Mouse (Mus musculus) spleen, adult 2 months (tissue): Measurements from ENCODE around the gene Loxl4. TPM values are rescaled to one million over a fixed set of nuclear protein-coding genes. Genes with fewer than 3 reads are reported as not detected.

Source experiments
- DNase-seq, 2 experiments: peaks; one replicate each; pipeline versions ENCODE4 v3.0.0 to v3.0.0-alpha.2; 2012 to 2021; ENCODE audit warnings: low spot score in 2 of 2, low read depth in 1 of 2
- H3K27ac ChIP-seq: fragments of 200-500 bp; 2 replicates; pipeline ENCODE4 v1.5.1; 2012; ENCODE audit warnings: low read length, inconsistent platforms; ENCODE audit not compliant: insufficient read depth
- H3K27me3 ChIP-seq: fragments of 200-500 bp; 2 replicates; pipeline ENCODE4 v1.6.1; 2012; ENCODE audit warnings: mild to moderate bottlenecking, moderate library complexity, low read length, inconsistent platforms; ENCODE audit not compliant: control insufficient read depth, insufficient read depth
- H3K36me3 ChIP-seq: fragments of 200-500 bp; 2 replicates; pipeline ENCODE4 v1.6.1; 2012; ENCODE audit warnings: mild to moderate bottlenecking, low read length, inconsistent platforms; ENCODE audit not compliant: control insufficient read depth, insufficient read depth
- H3K4me1 ChIP-seq: fragments of 200-500 bp; 2 replicates; pipeline ENCODE4 v1.6.1; 2011; ENCODE audit warnings: inconsistent platforms; ENCODE audit not compliant: control insufficient read depth, insufficient read depth, insufficient read length
- H3K4me3 ChIP-seq: fragments of 200-500 bp; 2 replicates; pipeline ENCODE4 v1.5.1; 2011; ENCODE audit warnings: mild to moderate bottlenecking, inconsistent platforms; ENCODE audit not compliant: insufficient read depth, insufficient read length; ENCODE audit errors: extremely low read depth
- CTCF ChIP-seq: fragments of 200-500 bp; IDR thresholded peaks from 2 replicates; pipeline ENCODE4 v1.5.1; 2011; ENCODE audit warnings: mild to moderate bottlenecking, inconsistent platforms; ENCODE audit not compliant: insufficient read depth, insufficient read length, insufficient replicate concordance; ENCODE audit errors: extremely low read depth
- POLR2A ChIP-seq: fragments of 200-500 bp; IDR thresholded peaks from 2 replicates; pipeline ENCODE4 v1.6.1; 2011; ENCODE audit warnings: low read depth, low read length, inconsistent platforms
- WGBS: fragments of 180-500 bp; shearing (Covaris S2); methylation state at CpG from one replicate; pipeline ENCODE4 v1.1.7; 2018; 5-methylcytosine and 5-hydroxymethylcytosine counted together
- polyA plus RNA-seq: library from polyadenylated mRNA; depleted of rRNA; stranded (reverse); fragments of >200 nt; gene quantifications from 2 replicates; pipeline ENCODE4 v1.2.3, GENCODE M21; 2012; rRNA removed

Loxl4 gene
- polyA plus RNA-seq, 1 experiment: 0.61 TPM

DNA sequence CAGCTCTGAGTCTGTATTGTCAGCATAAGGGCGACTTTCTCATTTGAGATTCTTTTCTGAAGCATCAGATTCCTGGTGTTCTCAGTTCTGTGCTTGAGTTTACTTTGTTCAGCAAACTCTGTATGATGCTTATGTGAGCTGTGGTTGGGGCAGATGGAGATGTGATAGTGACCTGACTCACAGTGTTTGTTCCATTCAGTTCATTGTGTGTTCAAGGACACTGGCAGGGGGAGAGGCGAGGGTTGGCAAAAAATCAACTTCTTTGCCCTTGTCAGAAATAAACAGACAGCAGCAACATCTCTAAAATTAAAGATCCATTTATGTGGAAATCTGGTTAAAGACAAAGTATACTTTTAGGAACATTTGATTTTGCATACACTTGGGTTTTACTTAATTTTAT lies 43.5 kb downstream of the Loxl4 start:
- H3K4me3 ChIP-seq: no peak overlapping the region
- no peaks in the 10 kb centered on the region for H3K4me1 ChIP-seq
- peaks cover 1% of the 10 kb centered on the region; the same call in 1 of the 2 replicates for H3K36me3 ChIP-seq
- TF ChIP-seq POLR2A: no peak
- no peak for TF ChIP-seq CTCF
- H3K27ac ChIP-seq: no peak overlapping the region
- H3K27me3 ChIP-seq: no peaks in the 10 kb centered on the region
- no peak for DNase-seq
- WGBS: 88% methylated on average over 2 of the region's 2 CpGs

DNA sequence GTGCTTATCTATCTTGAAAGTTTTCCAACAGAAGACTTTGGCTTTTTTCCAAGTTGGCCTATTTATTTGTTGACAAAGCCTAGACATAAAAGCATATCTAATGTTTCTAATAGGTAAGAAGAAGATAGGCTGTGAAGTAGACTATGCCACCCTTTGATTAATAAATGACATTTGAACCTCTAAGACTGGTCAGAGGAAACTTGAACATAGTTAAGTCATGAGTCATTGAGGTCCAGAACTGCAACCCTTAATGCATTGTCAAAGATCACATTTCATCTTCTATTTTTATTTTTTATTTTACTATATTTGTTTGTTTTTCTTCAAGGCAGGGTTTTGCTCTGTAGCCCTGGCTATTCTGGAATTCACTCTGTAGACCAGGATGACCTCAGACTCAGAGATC lies 45.6 kb downstream of the Loxl4 start:
- no peak overlapping the region for H3K4me3 ChIP-seq
- H3K4me1 ChIP-seq: no peaks in the 10 kb centered on the region
- DNase-seq: no peak
- TF ChIP-seq CTCF (no peak), POLR2A (no peak)
- peaks cover 4% of the 10 kb centered on the region for H3K36me3 ChIP-seq
- no peak overlapping the region for H3K27ac ChIP-seq
- H3K27me3 ChIP-seq: no peaks in the 10 kb centered on the region

DNA sequence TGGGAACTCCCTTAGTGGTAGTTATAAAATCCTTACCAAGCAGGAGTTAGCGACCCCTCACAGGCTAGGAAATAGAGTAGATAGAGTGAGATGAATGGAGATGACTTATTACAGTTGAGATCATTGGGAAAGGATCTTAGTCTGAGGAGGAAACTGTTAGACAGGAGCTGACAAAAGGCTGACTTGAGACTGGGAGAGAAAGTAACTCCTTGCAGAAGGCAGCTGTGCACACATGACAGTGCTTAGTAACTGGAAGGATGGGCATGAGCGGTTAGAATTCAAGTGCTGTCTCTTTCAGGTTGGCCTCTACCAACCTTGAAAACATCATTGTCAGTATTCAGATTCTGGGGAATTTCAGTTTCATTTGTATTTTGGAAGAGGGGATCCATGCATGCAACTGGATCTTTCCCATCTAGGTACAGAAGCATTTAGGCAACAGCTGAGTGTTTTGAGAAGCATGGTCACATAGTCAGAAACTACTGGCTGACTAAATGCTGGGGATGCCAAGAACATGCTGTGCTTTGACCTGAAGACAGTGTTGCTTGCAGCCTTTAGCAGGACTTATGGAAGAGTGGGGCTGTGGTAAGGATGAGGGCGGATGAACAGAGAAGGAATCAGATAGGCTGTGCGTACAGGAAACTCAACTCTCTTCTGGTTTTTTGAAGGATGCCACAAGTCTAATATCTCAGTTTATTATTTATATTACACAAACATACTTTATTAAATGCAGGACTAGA lies 46.2 kb downstream of the Loxl4 start:
- Histone ChIP-seq H3K4me3 (no peak overlapping the region), H3K27ac (no peak overlapping the region), H3K27me3 (no peaks in the 10 kb centered on the region), H3K36me3 (peaks cover 2% of the 10 kb centered on the region), H3K4me1 (no peaks in the 10 kb centered on the region)
- WGBS: 88% methylated on average over 4 of the region's 4 CpGs
- DNase-seq: no peak
- TF ChIP-seq CTCF (no peak), POLR2A (no peak)

DNA sequence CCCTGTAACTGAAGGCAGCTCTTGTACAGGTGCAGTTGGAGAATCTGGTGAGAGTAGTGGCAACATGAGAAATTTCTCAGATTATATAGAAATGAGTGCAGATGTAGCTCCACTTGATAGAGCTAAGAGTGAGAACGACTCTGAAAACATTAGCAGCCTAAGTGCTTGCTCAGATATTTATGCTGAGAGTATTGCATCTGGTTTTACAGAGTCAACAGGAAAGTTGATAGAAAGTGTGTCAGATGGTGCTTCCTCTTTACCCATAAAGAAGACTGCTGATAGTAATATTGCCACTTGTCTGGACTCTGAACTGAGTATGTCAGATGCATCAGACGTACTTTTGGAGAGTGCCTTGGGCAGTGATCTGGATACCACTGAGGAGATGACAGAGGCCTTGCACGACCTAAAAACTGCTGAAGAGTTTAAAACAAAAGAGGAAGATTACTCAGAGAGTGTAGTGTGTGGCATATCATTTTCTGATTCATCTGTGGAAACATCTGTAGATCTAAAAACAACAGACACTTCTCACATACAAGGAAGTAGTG lies 48.8 kb downstream of the Loxl4 start:
- no peak for TF ChIP-seq CTCF
- no peak for TF ChIP-seq POLR2A
- no peak for DNase-seq
- Histone ChIP-seq H3K4me3 (no peak overlapping the region), H3K36me3 (peaks cover 2% of the 10 kb centered on the region), H3K27me3 (no peaks in the 10 kb centered on the region), H3K27ac (no peak overlapping the region), H3K4me1 (no peaks in the 10 kb centered on the region)
- WGBS: 72% methylated on average over 3 of the region's 3 CpGs

DNA sequence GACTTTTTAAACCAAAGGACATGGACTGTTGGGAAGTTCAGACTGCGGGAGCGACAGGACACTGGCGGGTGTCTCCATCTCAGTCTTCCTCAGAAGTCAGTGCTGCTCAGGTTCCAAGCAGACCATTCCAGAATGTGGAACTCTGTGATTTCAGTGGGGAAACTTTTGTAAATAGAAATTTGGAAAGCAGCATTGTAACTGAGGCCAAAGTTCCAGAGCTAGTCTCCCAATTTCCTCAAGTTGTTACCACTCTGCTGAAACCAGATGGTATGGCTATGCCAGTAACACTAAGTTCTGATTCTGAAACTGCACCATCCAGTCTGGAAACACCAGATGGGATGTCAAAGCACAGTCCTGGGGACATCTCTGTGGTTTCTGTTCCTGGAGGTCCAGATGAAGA lies 49.6 kb downstream of the Loxl4 start:
- no peak overlapping the region for H3K4me3 ChIP-seq
- H3K36me3 ChIP-seq: peaks cover 2% of the 10 kb centered on the region
- TF ChIP-seq CTCF (no peak), POLR2A (no peak)
- no peak overlapping the region for H3K27ac ChIP-seq
- 95% methylated on average over 3 of the region's 3 CpGs for WGBS
- no peaks in the 10 kb centered on the region for H3K27me3 ChIP-seq
- DNase-seq: no peak
- H3K4me1 ChIP-seq: no peaks in the 10 kb centered on the region

DNA sequence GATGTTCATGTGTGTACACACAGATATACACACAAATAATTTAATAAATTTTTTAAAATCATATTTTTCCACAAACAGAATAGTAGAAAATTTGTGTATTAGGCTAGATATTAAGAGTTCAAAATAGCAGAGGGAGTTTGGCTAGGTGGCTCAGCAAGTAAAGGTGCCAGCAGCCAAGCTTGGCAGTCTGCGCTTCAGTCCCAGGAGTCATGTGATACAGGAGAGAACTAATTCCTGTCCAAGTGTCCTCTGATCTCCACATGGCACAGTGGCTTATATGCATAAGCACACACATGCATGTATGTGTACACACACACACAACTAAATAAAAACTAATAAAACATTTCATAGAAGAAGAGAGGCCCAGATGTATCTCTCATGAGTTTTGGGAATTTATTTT lies 50.6 kb downstream of the Loxl4 start:
- Histone ChIP-seq H3K4me3 (no peak overlapping the region), H3K36me3 (peaks cover 2% of the 10 kb centered on the region), H3K27me3 (no peaks in the 10 kb centered on the region), H3K27ac (no peak overlapping the region), H3K4me1 (no peaks in the 10 kb centered on the region)
- TF ChIP-seq CTCF (no peak), POLR2A (no peak)
- no peak for DNase-seq
- WGBS: 94% methylated on average over 1 of the region's 1 CpGs

DNA sequence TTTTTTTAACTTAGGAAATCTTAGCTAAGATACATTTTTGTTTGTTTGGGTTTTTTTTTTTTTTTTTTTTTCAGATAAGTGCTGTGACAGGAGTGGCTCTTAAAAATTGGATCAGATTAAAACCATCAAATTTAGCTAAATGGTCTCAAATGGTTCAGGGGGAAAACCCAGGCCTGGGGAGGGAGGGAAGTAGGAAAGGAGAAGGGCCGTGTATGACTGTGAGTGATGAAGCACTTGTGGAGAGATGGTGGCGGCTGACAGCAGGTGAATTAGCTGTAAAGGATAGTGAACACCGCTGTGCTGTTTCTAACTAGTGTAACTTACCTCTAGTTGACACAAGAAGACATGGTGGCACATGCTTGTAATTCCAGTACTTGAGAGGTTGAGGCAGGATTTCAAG lies 53.9 kb downstream of the Loxl4 start:
- no peak for DNase-seq
- H3K36me3 ChIP-seq: peaks cover 2% of the 10 kb centered on the region
- no peak overlapping the region for H3K27ac ChIP-seq
- no peaks in the 10 kb centered on the region for H3K4me1 ChIP-seq
- H3K4me3 ChIP-seq: no peak overlapping the region
- no peaks in the 10 kb centered on the region for H3K27me3 ChIP-seq
- TF ChIP-seq CTCF: no peak
- TF ChIP-seq POLR2A: no peak
- WGBS: 77% methylated on average over 3 of the region's 3 CpGs

Other genes starting within 250 kb of the Loxl4 start
- not detected in 2 replicates for gene Crtac1, start 181.0 kb downstream of the Loxl4 start, polyA plus RNA-seq
- 2.8 and 3.4 TPM in 2 replicates for gene R3hcc1l, start 94.1 kb downstream of the Loxl4 start, polyA plus RNA-seq
- 4.4 and 5.3 TPM in 2 replicates for gene Pyroxd2, start 140.0 kb upstream of the Loxl4 start, polyA plus RNA-seq
- 39.9 and 40.8 TPM in 2 replicates for gene Hps1, start 167.2 kb upstream of the Loxl4 start, polyA plus RNA-seq